Mouse (Mus musculus) thymus, adult 18-20 months (tissue): ENCODE results near the gene Chrna10.

Source experiments
- DNase-seq, 2 experiments: peaks; one replicate each; pipeline ENCODE4 v3.0.0; 2022; ENCODE audit warnings: mixed read lengths in 2 of 2

The Chrna10 gene

GRCm38 (mm10) chr7:102080311-102080710, 36.3 kb downstream of the Chrna10 start:
- no peak for DNase-seq

- DNase-seq: no peak
Observed at GRCm38 (mm10) chr7:102078517-102078916, 38.1 kb downstream of the Chrna10 start.

- no peak for DNase-seq
Observed at GRCm38 (mm10) chr7:102076714-102077296, 39.8 kb downstream of the Chrna10 start.

GRCm38 (mm10) chr7:102066363-102066762, 50.3 kb downstream of the Chrna10 start:
- DNase-seq: no peak

GRCm38 (mm10) chr7:102065046-102065891, 51.4 kb downstream of the Chrna10 start, which contains the start of the genes Rnf121, Xndc1 and Xntrpc:
Gene Rnf121 (minus strand): TSS chr7:102065469.
Gene Xndc1 (plus strand): TSS chr7:102065511.
Gene Xntrpc (plus strand): TSS chr7:102065713.
- DNase-seq: peak; percentile 88 to 89

- no peak for DNase-seq
Observed at GRCm38 (mm10) chr7:102064655-102065045, 52.0 kb downstream of the Chrna10 start.

GRCm38 (mm10) chr7:102063891-102064290, 52.7 kb downstream of the Chrna10 start:
- no peak for DNase-seq

- no peak for DNase-seq
Observed at GRCm38 (mm10) chr7:102062203-102062602, 54.4 kb downstream of the Chrna10 start.

GRCm38 (mm10) chr7:102061353-102061752, 55.3 kb downstream of the Chrna10 start:
- no peak for DNase-seq
